Mouse (Mus musculus) CH12.LX (cell line): ENCODE data around the gene Hoxd12. TPM values are rescaled to one million over a fixed set of nuclear protein-coding genes. Genes with fewer than 3 reads are reported as not detected.

Experiments
- DNase-seq: peaks from one replicate; pipeline ENCODE4 v3.0.0-alpha.2; 2013; ENCODE audit errors: extremely low read depth
- H3K27ac ChIP-seq: 2 replicates; pipeline ENCODE4 v1.5.1; 2012; ENCODE audit warnings: low read depth, mild to moderate bottlenecking, control low read depth, moderate library complexity; ENCODE audit not compliant: insufficient read depth
- H3K27me3 ChIP-seq: replicated peaks from 2 replicates; pipeline ENCODE3; 2012; ENCODE audit warnings: inconsistent platforms
- H3K36me3 ChIP-seq, 2 experiments: replicated peaks in 1 of 2; 2 replicates each; pipeline versions ENCODE3 to v1.6.1; 2012; ENCODE audit warnings: inconsistent platforms in 1 of 2, low read length in 1 of 2, mild to moderate bottlenecking in 1 of 2, mixed read lengths in 1 of 2, moderate library complexity in 1 of 2; ENCODE audit not compliant: control insufficient read depth in 1 of 2, insufficient read depth in 1 of 2
- H3K4me1 ChIP-seq, 2 experiments: 2 replicates each; pipeline ENCODE4 v1.6.1; 2012; ENCODE audit warnings: inconsistent platforms in 1 of 2, moderate library complexity in 1 of 2; ENCODE audit not compliant: insufficient read depth in 2 of 2, control insufficient read depth in 1 of 2
- H3K4me2 ChIP-seq: 2 replicates; pipeline ENCODE4 v1.6.1; 2012; ENCODE audit warnings: low read depth, mild to moderate bottlenecking, control low read depth; ENCODE audit not compliant: poor library complexity, insufficient read depth, severe bottlenecking
- H3K4me3 ChIP-seq, 3 experiments: fragments of 150-350 bp in 1 of 3; sonication (generic) in 1 of 3; replicated peaks in 1 of 3; 2 replicates each; pipeline versions ENCODE3 to v1.5.1; 2011 to 2012; ENCODE audit warnings: low read depth in 2 of 3, low read length in 2 of 3, mild to moderate bottlenecking in 2 of 3, moderate library complexity in 2 of 3, control low read depth in 1 of 3, improper control_type of control experiment in 1 of 3, inconsistent platforms in 1 of 3, mixed read lengths in 1 of 3; ENCODE audit not compliant: poor library complexity in 1 of 3
- H3K79me2 ChIP-seq: replicated peaks from 2 replicates; pipeline ENCODE4 v1.6.1; 2012; ENCODE audit warnings: mild to moderate bottlenecking, moderate library complexity; ENCODE audit not compliant: control insufficient read depth, poor library complexity, insufficient read depth, severe bottlenecking; ENCODE audit errors: extremely low read depth
- H3K9ac ChIP-seq: 2 replicates; pipeline ENCODE4 v1.6.1; 2012; ENCODE audit warnings: low read depth, mild to moderate bottlenecking, control low read depth, moderate library complexity; ENCODE audit not compliant: insufficient read depth
- H3K9me3 ChIP-seq: replicated peaks from 2 replicates; pipeline ENCODE3; 2012; ENCODE audit warnings: low read length, inconsistent platforms, mixed read lengths
- BHLHE40 ChIP-seq: IDR thresholded peaks from 2 replicates; pipeline ENCODE4 v1.6.1; 2011; ENCODE audit warnings: mild to moderate bottlenecking, low read depth, low read length, improper control_type of control experiment
- CHD1 ChIP-seq: IDR thresholded peaks from 2 replicates; pipeline ENCODE4 v1.6.1; 2012; ENCODE audit warnings: low read depth, low read length, improper control_type of control experiment, inconsistent platforms
- ELF1 ChIP-seq: IDR thresholded peaks from 2 replicates; pipeline ENCODE4 v1.6.1; 2014; ENCODE audit warnings: low read depth, mild to moderate bottlenecking, inconsistent platforms, low read length, improper control_type of control experiment
- EP300 ChIP-seq: IDR thresholded peaks from 2 replicates; pipeline ENCODE4 v1.6.1; 2011; ENCODE audit warnings: low read length, improper control_type of control experiment
- ETS1 ChIP-seq: conservative IDR thresholded peaks from 2 replicates; pipeline ENCODE4 v1.6.1; 2012; ENCODE audit warnings: low read depth, mild to moderate bottlenecking, inconsistent platforms, low read length, improper control_type of control experiment, moderate library complexity
- HCFC1 ChIP-seq: IDR thresholded peaks from 2 replicates; pipeline ENCODE4 v1.6.1; 2012; ENCODE audit warnings: low read depth, mild to moderate bottlenecking, inconsistent platforms, low read length, improper control_type of control experiment
- JUN ChIP-seq: IDR thresholded peaks from 2 replicates; pipeline ENCODE4 v1.6.1; 2011; ENCODE audit warnings: low read depth, mild to moderate bottlenecking, low read length, improper control_type of control experiment, moderate library complexity; ENCODE audit not compliant: insufficient read depth
- JUND ChIP-seq: conservative IDR thresholded peaks from 2 replicates; pipeline ENCODE4 v1.6.1; 2011; ENCODE audit warnings: low read depth, low read length, improper control_type of control experiment
- MAZ ChIP-seq: IDR thresholded peaks from 2 replicates; pipeline ENCODE4 v1.6.1; 2012; ENCODE audit warnings: low read depth, mild to moderate bottlenecking, inconsistent platforms, low read length, improper control_type of control experiment, moderate library complexity
- RAD21 ChIP-seq: IDR thresholded peaks from 2 replicates; pipeline ENCODE4 v1.6.1; 2011; ENCODE audit warnings: low read depth, mild to moderate bottlenecking, low read length, improper control_type of control experiment, moderate library complexity
- RCOR1 ChIP-seq: conservative IDR thresholded peaks from 2 replicates; pipeline ENCODE4 v1.6.1; 2012; ENCODE audit warnings: low read depth, mild to moderate bottlenecking, inconsistent platforms, low read length, improper control_type of control experiment
- SIN3A ChIP-seq: IDR thresholded peaks from 2 replicates; pipeline ENCODE4 v1.6.1; 2012; ENCODE audit warnings: low read length, improper control_type of control experiment, inconsistent platforms
- SMC3 ChIP-seq: IDR thresholded peaks from 2 replicates; pipeline ENCODE4 v1.6.1; 2011; ENCODE audit warnings: low read depth, low read length, improper control_type of control experiment
- TBP ChIP-seq: conservative IDR thresholded peaks from 2 replicates; pipeline ENCODE4 v1.6.1; 2011; ENCODE audit warnings: low read depth, low read length, improper control_type of control experiment
- USF1 ChIP-seq: IDR thresholded peaks from 2 replicates; pipeline ENCODE4 v1.6.1; 2014; ENCODE audit warnings: low read depth, mild to moderate bottlenecking, inconsistent platforms, low read length, improper control_type of control experiment
- ZC3H11A ChIP-seq: IDR thresholded peaks from 2 replicates; pipeline ENCODE4 v1.6.1; 2012; ENCODE audit warnings: low read depth, mild to moderate bottlenecking, inconsistent platforms, low read length, improper control_type of control experiment
- ZKSCAN1 ChIP-seq: IDR thresholded peaks from 2 replicates; pipeline ENCODE4 v1.6.1; 2012; ENCODE audit warnings: low read depth, inconsistent platforms, low read length, improper control_type of control experiment, borderline replicate concordance
- ZMIZ1 ChIP-seq: IDR thresholded peaks from 2 replicates; pipeline ENCODE4 v1.6.1; 2012; ENCODE audit warnings: low read depth, mild to moderate bottlenecking, inconsistent platforms, low read length, improper control_type of control experiment
- ZNF384 ChIP-seq: IDR thresholded peaks from 2 replicates; pipeline ENCODE4 v1.6.1; 2012; ENCODE audit warnings: low read depth, low read length, improper control_type of control experiment, inconsistent platforms
- dilution Hi-C: fragments of 300-500 bp; cut with MboI; formaldehyde crosslinking; loops from 2 replicates; pipeline ENCODE4 v1.14.3; 2020; ENCODE audit warnings: low sequenced_read_pairs; ENCODE audit not compliant: extremely low pct_unique_long_range_greater_than_20kb, extremely low pct_ligation_motif_present
- in situ Hi-C: fragments of 300-500 bp; cut with MboI; formaldehyde crosslinking; loops from 3 replicates; pipeline ENCODE4 v1.14.3; 2019; ENCODE audit warnings: low sequenced_read_pairs, low pct_ligation_motif_present, low pct_unique_long_range_greater_than_20kb, mixed read lengths
- polyA plus RNA-seq: library from polyadenylated mRNA; unstranded; fragments of >175 nt; gene quantifications from 2 replicates; pipeline ENCODE4 v1.2.1, GENCODE M21; 2012; ENCODE audit warnings: low read depth; ENCODE audit not compliant: insufficient read length
- total RNA-seq, 2 experiments: library from RNA; depleted of rRNA; stranded (reverse); fragments of 300-350 nt in 1 of 2; fragments of >200 nt in 1 of 2; gene quantifications; 2 replicates each; pipeline ENCODE4 v1.2.3; 2012 to 2014

Hoxd12 gene
- total and polyA plus RNA-seq, 3 experiments, result not detected

- DNase-seq, result no peak
- in situ Hi-C loops (loop anchor here (10.0 to 25.0 kb wide), 3 partner anchors 375 to 1082 kb away; partner anchors contain the start of gene Chrna1), dilution Hi-C loops (no loop called here)
- TF ChIP-seq CHD1 (no peak), ELF1 (no peak), SIN3A (no peak), ZNF384 (no peak), JUN (no peak), TBP (no peak), RAD21 (no peak), JUND (no peak), HCFC1 (no peak), SMC3 (no peak), RCOR1 (no peak), ZMIZ1 (no peak), BHLHE40 (no peak), ZKSCAN1 (no peak), EP300 (no peak), ETS1 (no peak), USF1 (no peak), ZC3H11A (no peak)
- Histone ChIP-seq H3K4me2 (no peak overlapping the region), H3K27me3 (no peaks in the 10 kb centered on the region), H3K27ac (no peak overlapping the region), H3K9ac (no peak overlapping the region), H3K4me1 (0 out of 4 replicates have a peak, but pooled peaks cover 0 to 5% of the 10 kb centered on the region in 2 experiments), H3K9me3 (peaks cover 11% of the 10 kb centered on the region), H3K36me3 (no peaks in the 10 kb centered on the region), H3K79me2 (no peaks in the 10 kb centered on the region), H3K4me3 (no peak overlapping the region)
These were observed 5.1 kb upstream of the Hoxd12 start for GRCm38 (mm10) chr2:74669650-74670235.

DNA sequence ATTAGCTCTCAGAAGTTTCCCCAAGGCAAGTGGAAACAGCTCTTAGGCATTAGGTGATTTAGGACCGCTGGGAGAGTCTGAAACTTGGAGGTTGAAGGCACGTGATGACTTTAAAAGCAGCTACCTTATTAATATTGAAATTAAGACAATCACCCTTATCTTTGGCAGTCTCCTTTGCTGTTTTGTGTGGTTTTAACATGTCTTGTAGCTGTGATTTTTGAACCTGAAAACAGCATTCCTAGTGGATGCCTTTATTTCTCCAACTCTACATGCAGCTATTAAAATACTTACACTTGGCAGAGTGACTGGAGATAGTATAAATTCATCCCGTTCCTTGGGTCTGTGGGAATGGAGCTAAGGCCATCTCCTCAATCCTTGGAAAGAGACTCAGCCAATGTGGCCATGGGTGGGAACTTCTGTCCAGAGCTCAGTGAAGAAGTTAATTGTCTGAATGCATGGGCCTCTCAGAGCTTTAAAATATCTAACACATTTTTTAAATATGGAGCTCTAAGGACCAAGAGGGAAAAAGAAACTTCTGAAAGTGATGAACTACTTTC lies 4.1 kb upstream of the Hoxd12 start:
- no peak for DNase-seq
- H3K9ac ChIP-seq, result no peak overlapping the region
- dilution Hi-C loops, result no loop called here
- no peaks in the 10 kb centered on the region for H3K79me2 ChIP-seq
- H3K9me3 ChIP-seq, result peaks cover 11% of the 10 kb centered on the region
- H3K4me2 ChIP-seq, result no peak overlapping the region
- H3K27me3 ChIP-seq, result no peaks in the 10 kb centered on the region
- H3K4me1 ChIP-seq, result 0 out of 4 replicates have a peak, but pooled peaks cover 0 to 5% of the 10 kb centered on the region in 2 experiments
- H3K36me3 ChIP-seq, result no peaks in the 10 kb centered on the region
- in situ Hi-C loops, result loop anchor here (25.0 kb wide), 1 partner anchor 1083 kb away; the partner anchor contains the start of gene Chrna1
- no peak overlapping the region for H3K4me3 ChIP-seq
- TF ChIP-seq MAZ, result no peak
- TF ChIP-seq, all 38 proteins: peak for 0
- no peak overlapping the region for H3K27ac ChIP-seq
